Mouse (Mus musculus) large intestine, adult 2 months (tissue): ENCODE data around the gene Mgat5b. TPM values are rescaled to one million over a fixed set of nuclear protein-coding genes. Genes with fewer than 3 reads are reported as not detected.

Experiments
- DNase-seq: peaks from one replicate; pipeline ENCODE4 v3.0.0-alpha.2; 2012; ENCODE audit warnings: low read depth, low spot score
- WGBS: fragments of 180-500 bp; shearing (Covaris S2); methylation state at CpG from one replicate; pipeline ENCODE4 v1.1.7; 2018; 5-methylcytosine and 5-hydroxymethylcytosine counted together
- polyA plus RNA-seq: library from polyadenylated mRNA; depleted of rRNA; stranded (reverse); fragments of >200 nt; gene quantifications from 2 replicates; pipeline ENCODE4 v1.2.3, GENCODE M21; 2012; rRNA removed

Gene Mgat5b
- polyA plus RNA-seq, 1 experiment: 0.15 TPM

GRCm38 (mm10) chr11:117018410-117018809, 99.7 kb downstream of the Mgat5b start:
- WGBS: 11% methylated on average over 8 of the region's 8 CpGs

DNA sequence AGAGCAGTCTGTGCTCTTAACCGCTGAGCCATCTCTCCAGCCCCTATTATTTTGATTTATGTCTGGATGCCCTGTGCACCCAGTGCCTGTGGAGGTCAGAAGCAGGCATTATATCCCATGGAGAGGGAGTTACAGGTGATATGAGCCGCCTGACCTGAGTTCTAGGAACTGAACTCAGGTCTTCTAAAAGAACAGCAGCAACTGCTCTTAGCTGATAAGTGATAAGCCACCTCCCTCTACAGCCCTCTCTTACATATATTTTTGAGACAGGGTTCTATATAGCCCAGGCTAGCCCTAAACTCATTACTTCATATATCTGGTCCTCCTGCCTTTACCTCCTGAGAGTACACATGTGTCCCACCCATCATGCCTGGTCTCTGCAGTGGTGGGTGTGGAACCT, 102.4 kb downstream of the Mgat5b start:
- DNase-seq: no peak

More at GRCm38 (mm10) chr11:117018410-117018809, 99.7 kb downstream of the Mgat5b start:
- no peak for DNase-seq

GRCm38 (mm10) chr11:117023537-117023936, 104.9 kb downstream of the Mgat5b start:
- 95% methylated on average over 3 of the region's 3 CpGs for WGBS
- no peak for DNase-seq

More for the DNA sequence above, 102.4 kb downstream of the Mgat5b start:
- WGBS: 80% methylated on average over 2 of the region's 2 CpGs

GRCm38 (mm10) chr11:117027681-117028080, 109.0 kb downstream of the Mgat5b start:
- WGBS: 35% methylated on average over 10 of the region's 10 CpGs
- DNase-seq: no peak

DNA sequence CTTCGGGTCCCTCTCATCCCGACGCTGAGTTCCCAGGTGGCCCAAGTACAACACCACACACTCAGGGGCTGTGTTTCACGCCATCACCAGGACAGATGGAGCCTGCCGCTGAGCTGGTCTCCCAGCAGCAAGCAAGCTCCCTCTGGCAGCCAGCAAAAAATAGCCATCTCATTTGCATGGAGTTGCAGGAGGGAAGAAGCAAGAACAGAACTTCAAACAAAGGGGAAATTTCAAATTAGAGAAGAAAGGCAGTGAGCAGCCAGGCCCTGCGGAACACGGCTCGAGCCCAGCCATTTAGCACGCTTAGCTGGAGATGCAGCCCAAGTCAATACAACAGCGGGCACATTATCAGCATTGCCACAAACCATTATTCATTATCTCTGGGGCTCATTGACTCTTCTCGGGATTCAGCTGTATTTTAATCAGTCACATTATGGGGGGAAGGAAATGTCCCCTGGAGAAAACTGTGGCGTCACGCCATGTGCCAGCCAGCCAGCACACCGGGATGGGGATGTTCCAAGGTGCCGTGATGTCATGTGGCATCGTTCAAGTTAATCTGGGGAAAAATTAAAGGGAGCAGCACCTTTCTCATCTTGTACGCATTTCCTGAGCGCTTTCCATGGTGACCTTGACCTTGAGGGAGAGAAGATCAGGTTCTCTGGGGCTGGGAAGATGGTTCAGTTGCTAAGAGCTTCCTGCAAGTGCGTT, 110.4 kb downstream of the Mgat5b start:
- DNase-seq: no peak
- WGBS: 68% methylated on average over 19 of the region's 19 CpGs

DNA sequence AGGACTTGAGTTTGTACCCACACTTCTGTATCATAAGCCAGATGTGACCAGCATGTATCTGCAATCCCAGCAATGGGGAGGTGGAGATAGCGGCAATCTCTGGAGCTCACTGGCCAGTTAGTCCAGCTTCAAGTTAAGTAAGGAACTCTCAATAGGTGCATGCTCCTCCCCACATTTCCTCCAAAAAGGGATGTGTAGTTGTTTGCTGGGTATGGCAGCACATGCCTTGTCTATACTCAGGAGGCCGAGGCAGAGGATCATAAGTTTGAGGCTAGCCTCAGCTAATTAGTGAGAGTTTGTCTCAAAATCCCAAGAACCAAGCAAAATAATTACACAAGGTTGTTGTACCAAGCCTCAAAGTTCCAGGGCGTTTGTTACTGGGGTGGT, 110.9 kb downstream of the Mgat5b start:
- DNase-seq: no peak
- WGBS: 80% methylated on average over 3 of the region's 3 CpGs

GRCm38 (mm10) chr11:117030018-117030417, 111.4 kb downstream of the Mgat5b start:
- WGBS: 40% methylated on average over 3 of the region's 3 CpGs
- no peak for DNase-seq

- no peak for DNase-seq
- WGBS: 45% methylated on average over 8 of the region's 8 CpGs
These were observed 111.9 kb downstream of the Mgat5b start for GRCm38 (mm10) chr11:117030471-117031101.

DNA sequence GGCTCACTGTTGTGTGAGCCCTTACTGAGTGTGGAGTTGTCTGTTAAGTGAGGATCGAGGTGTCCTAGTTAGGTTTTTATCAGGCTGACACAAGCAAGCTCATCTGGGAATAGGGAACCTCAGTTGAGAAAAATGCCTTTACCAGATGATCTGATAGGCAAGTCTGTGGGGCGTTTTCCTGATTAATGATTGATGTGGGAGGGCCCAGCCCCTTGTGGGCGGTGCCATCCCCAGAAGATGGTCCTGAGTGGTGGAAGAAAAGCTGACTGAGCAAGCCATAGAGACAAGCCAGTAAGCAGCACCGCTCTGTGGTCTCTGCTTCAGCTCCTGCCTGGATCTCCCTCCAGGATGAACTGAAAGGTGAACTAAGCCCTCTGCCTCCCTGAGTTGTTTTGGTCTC, 112.6 kb downstream of the Mgat5b start:
- DNase-seq: no peak
- WGBS: 18% methylated on average over 4 of the region's 4 CpGs

- 49% methylated on average over 11 of the region's 11 CpGs for WGBS
- DNase-seq: no peak
These were observed 117.1 kb downstream of the Mgat5b start for GRCm38 (mm10) chr11:117035661-117036336.

Other genes starting within 250 kb of the Mgat5b start
- not detected in 2 replicates for gene St6galnac1, start 143.4 kb upstream of the Mgat5b start, polyA plus RNA-seq
- 6.3 and 10.4 TPM in 2 replicates for gene Mxra7, start 90.8 kb upstream of the Mgat5b start, polyA plus RNA-seq
- gene Mettl23, start 75.6 kb upstream of the Mgat5b start, polyA plus RNA-seq: 21.8 and 22.4 TPM in 2 replicates
- gene Jmjd6, start 75.4 kb upstream of the Mgat5b start, polyA plus RNA-seq: 26.6 and 30.2 TPM in 2 replicates
- gene Mfsd11, start 66.4 kb upstream of the Mgat5b start, polyA plus RNA-seq: 18.1 and 27.2 TPM in 2 replicates
- gene Srsf2, start 65.8 kb upstream of the Mgat5b start, polyA plus RNA-seq: 264 and 426 TPM in 2 replicates
- 29.6 and 42.0 TPM in 2 replicates for gene Sec14l1, start 196.3 kb downstream of the Mgat5b start, polyA plus RNA-seq